ENCODE assay signal across 8 mouse cellular contexts in genomic region chr2:69802911-69803312, GRCm38 (mm10). TPM values are rescaled to one million over a fixed set of nuclear protein-coding genes. Genes with fewer than 3 reads are reported as not detected.
DNase-seq lines count a peak whose midpoint lies in the region; ATAC-seq and TF ChIP-seq lines count a peak whose summit lies in the region.

No protein-coding gene starts in this region.

- TF ChIP-seq CTCF in testis, adult 2 months (IDR thresholded peaks at IDR 0.05; ENCODE audit: control insufficient read depth, insufficient read depth, insufficient replicate concordance, low read depth, low read length) = peak; percentile 92

- no peaks in the 10 kb centered on the region for H3K27me3 ChIP-seq in embryonic facial prominence, embryonic 11.5 days (ENCODE audit: control insufficient read depth, insufficient read depth, low read length)
- H3K27me3 ChIP-seq in heart, embryonic 16.5 days (ENCODE audit: control insufficient read depth, insufficient read depth, low read length) = no peaks in the 10 kb centered on the region
- no peaks in the 10 kb centered on the region for H3K27me3 ChIP-seq in midbrain, embryonic 13.5 days
- H3K27me3 ChIP-seq in testis, adult 2 months (ENCODE audit: control insufficient read depth, insufficient read depth, low read length) = no peaks in the 10 kb centered on the region

- H3K4me3 ChIP-seq in embryonic facial prominence, embryonic 11.5 days (ENCODE audit: low read depth, low read length) = no peak overlapping the region
- H3K4me3 ChIP-seq in heart, embryonic 16.5 days (ENCODE audit: low read length) = no peak overlapping the region
- no peak overlapping the region for H3K4me3 ChIP-seq in midbrain, embryonic 13.5 days (replicated peaks)
- peak overlapping the region; percentile 62 for H3K4me3 ChIP-seq in testis, adult 2 months (ENCODE audit: control insufficient read depth, low read depth, low read length)

- H3K36me3 ChIP-seq in embryonic facial prominence, embryonic 11.5 days (replicated peaks; ENCODE audit: control insufficient read depth, insufficient read depth, low read depth, low read length) = no peaks in the 10 kb centered on the region
- no peaks in the 10 kb centered on the region for H3K36me3 ChIP-seq in heart, embryonic 16.5 days (ENCODE audit: control insufficient read depth, insufficient read depth)
- peaks cover under 1% of the 10 kb centered on the region; the same call in 1 of the 2 replicates for H3K36me3 ChIP-seq in midbrain, embryonic 13.5 days
- H3K36me3 ChIP-seq in testis, adult 2 months (ENCODE audit: control insufficient read depth, insufficient read depth, low read length) = no peaks in the 10 kb centered on the region

- 51% methylated on average over 5 of the region's 5 CpGs for WGBS in embryonic facial prominence, embryonic 11.5 days
- WGBS in heart, embryonic 16.5 days = 51% methylated on average over 5 of the region's 5 CpGs
- WGBS in midbrain, embryonic 13.5 days = 51% methylated on average over 5 of the region's 5 CpGs

- no peaks in the 10 kb centered on the region for H3K9me3 ChIP-seq in embryonic facial prominence, embryonic 11.5 days (replicated peaks; ENCODE audit: control insufficient read depth, low read length)
- H3K9me3 ChIP-seq in heart, embryonic 16.5 days (replicated peaks; ENCODE audit: control insufficient read depth, low read length) = no peaks in the 10 kb centered on the region
- H3K9me3 ChIP-seq in midbrain, embryonic 13.5 days = no peaks in the 10 kb centered on the region

- ATAC-seq in embryonic facial prominence, embryonic 11.5 days (replicated peaks; ENCODE audit: insufficient number of reproducible peaks, low FRiP score, low TSS enrichment, low read depth) = 0 out of 2 replicates have a peak, but pooled peaks have one; percentile 18
- ATAC-seq in heart, embryonic 16.5 days (replicated peaks; ENCODE audit: extremely low read depth, insufficient read depth, low FRiP score) = peak; percentile 55
- ATAC-seq in midbrain, embryonic 13.5 days = peak; percentile 65; the same call in 1 of the 2 replicates

- H3K9ac ChIP-seq in embryonic facial prominence, embryonic 11.5 days (replicated peaks; ENCODE audit: low read length) = no peak overlapping the region
- no peak overlapping the region for H3K9ac ChIP-seq in heart, embryonic 16.5 days (ENCODE audit: low read length)
- no peak overlapping the region for H3K9ac ChIP-seq in midbrain, embryonic 13.5 days (replicated peaks)

- H3K4me2 ChIP-seq in embryonic facial prominence, embryonic 11.5 days (ENCODE audit: low read depth, low read length) = no peak overlapping the region
- peak overlapping the region; percentile 20 for H3K4me2 ChIP-seq in heart, embryonic 16.5 days (ENCODE audit: low read depth, low read length)
- no peak overlapping the region for H3K4me2 ChIP-seq in midbrain, embryonic 13.5 days (replicated peaks)

- intact Hi-C loops in left cerebral cortex, postnatal 36 days (cut with DNase I) = no loop called here

- no peak overlapping the region for H3K27ac ChIP-seq in embryonic facial prominence, embryonic 11.5 days (replicated peaks; ENCODE audit: low read depth, low read length)
- no peak overlapping the region for H3K27ac ChIP-seq in heart, embryonic 16.5 days (ENCODE audit: low read length)
- H3K27ac ChIP-seq in midbrain, embryonic 13.5 days = no peak overlapping the region
- H3K27ac ChIP-seq in testis, adult 2 months (ENCODE audit: control insufficient read depth, insufficient read depth, low read depth, low read length) = 0 out of 2 replicates have a peak overlapping the region, but pooled peaks have one; percentile 54

- DNase-seq in left cerebral cortex, adult 18-20 months (ENCODE audit: low spot score in 2 of 2) = peak; percentile 44 to 50
- no peak for DNase-seq in left cerebral cortex, postnatal 36 days (ENCODE audit: low spot score in 2 of 2)
- peak; percentile 93 for DNase-seq in adrenal gland, postnatal 14 days
- peak; percentile 50 for DNase-seq in embryonic facial prominence, embryonic 11.5 days (ENCODE audit: low spot score)
- DNase-seq in layer of hippocampus, postnatal 36 days = peak; percentile 34 to 41

- H3K4me1 ChIP-seq in embryonic facial prominence, embryonic 11.5 days (ENCODE audit: control insufficient read depth, insufficient read depth, low read length) = no peaks in the 10 kb centered on the region
- no peaks in the 10 kb centered on the region for H3K4me1 ChIP-seq in heart, embryonic 16.5 days (ENCODE audit: control insufficient read depth, insufficient read depth, low read length)
- H3K4me1 ChIP-seq in midbrain, embryonic 13.5 days (replicated peaks) = no peaks in the 10 kb centered on the region
- no peaks in the 10 kb centered on the region; the same call in 1 of the 2 replicates for H3K4me1 ChIP-seq in testis, adult 2 months (ENCODE audit: control insufficient read depth, insufficient read depth, low read length)

- no peak; the same call in 1 of the 2 replicates for TF ChIP-seq POLR2A in testis, adult 2 months (IDR thresholded peaks at IDR 0.05; ENCODE audit: control insufficient read depth, low read depth, low read length)

RNA-seq across cellular contexts. Expression of gene Phospho2, which starts 13.5 kb away (rescaled TPM):
- 10 to 100 TPM; 25.3 to 26.2 TPM for total RNA-seq in left cerebral cortex, adult 18-20 months (2021)
- total RNA-seq in left cerebral cortex, postnatal 36 days (2021) = 10 to 100 TPM; 20.3 to 24.5 TPM
- total RNA-seq in adrenal gland, postnatal 14 days (2021) = 20.8 and 22.4 TPM in 2 replicates
- polyA plus RNA-seq in embryonic facial prominence, embryonic 11.5 days (2014; fragmentation: Nextera tagmentation; extraction: Ambion mirVana) = 36.1 and 37.5 TPM in 2 replicates
- 20.4 and 22.4 TPM in 2 replicates for polyA plus RNA-seq in heart, embryonic 16.5 days (2015; fragmentation: Nextera tagmentation; extraction: Ambion mirVana)
- total RNA-seq in layer of hippocampus, postnatal 36 days (2021) = 10 to 100 TPM; 23.4 to 24.5 TPM
- polyA plus RNA-seq in midbrain, embryonic 13.5 days (2015; fragmentation: Nextera tagmentation; extraction: Ambion mirVana) = 40.8 and 43.6 TPM in 2 replicates
- 252 and 509 TPM in 2 replicates for polyA plus RNA-seq in testis, adult 2 months (2012; rRNA removed)

RNA-seq across cellular contexts. Expression of gene Ccdc173, which starts 13.5 kb away (rescaled TPM):
- total RNA-seq in left cerebral cortex, adult 18-20 months (2021) = 1 to 10 TPM; 2.2 to 2.6 TPM
- 1 to 10 TPM; 2.4 to 3.1 TPM for total RNA-seq in left cerebral cortex, postnatal 36 days (2021)
- 1.2 and 1.7 TPM in 2 replicates for total RNA-seq in adrenal gland, postnatal 14 days (2021)
- polyA plus RNA-seq in embryonic facial prominence, embryonic 11.5 days (2014; fragmentation: Nextera tagmentation; extraction: Ambion mirVana) = 1.6 and 2.5 TPM in 2 replicates
- 1.3 and 1.8 TPM in 2 replicates for polyA plus RNA-seq in heart, embryonic 16.5 days (2015; fragmentation: Nextera tagmentation; extraction: Ambion mirVana)
- 1 to 10 TPM; 2.6 to 3.4 TPM for total RNA-seq in layer of hippocampus, postnatal 36 days (2021)
- polyA plus RNA-seq in midbrain, embryonic 13.5 days (2015; fragmentation: Nextera tagmentation; extraction: Ambion mirVana) = 4.2 and 4.8 TPM in 2 replicates
- 19.2 and 19.9 TPM in 2 replicates for polyA plus RNA-seq in testis, adult 2 months (2012; rRNA removed)

RNA-seq across cellular contexts. Expression of gene Klhl23, which starts 18.8 kb away (rescaled TPM):
- 10 to 100 TPM; 54.2 to 54.4 TPM for total RNA-seq in left cerebral cortex, adult 18-20 months (2021)
- 10 to 100 TPM; 54.4 to 57.9 TPM for total RNA-seq in left cerebral cortex, postnatal 36 days (2021)
- 10.6 and 11.0 TPM in 2 replicates for total RNA-seq in adrenal gland, postnatal 14 days (2021)
- polyA plus RNA-seq in embryonic facial prominence, embryonic 11.5 days (2014; fragmentation: Nextera tagmentation; extraction: Ambion mirVana) = 30.8 and 32.3 TPM in 2 replicates
- polyA plus RNA-seq in heart, embryonic 16.5 days (2015; fragmentation: Nextera tagmentation; extraction: Ambion mirVana) = 57.5 and 57.6 TPM in 2 replicates
- total RNA-seq in layer of hippocampus, postnatal 36 days (2021) = 10 to 100 TPM; 39.3 to 39.9 TPM
- 59.8 and 60.0 TPM in 2 replicates for polyA plus RNA-seq in midbrain, embryonic 13.5 days (2015; fragmentation: Nextera tagmentation; extraction: Ambion mirVana)
- 10.9 and 20.3 TPM in 2 replicates for polyA plus RNA-seq in testis, adult 2 months (2012; rRNA removed)

RNA-seq across cellular contexts. Expression of gene Ssb, which starts 58.5 kb away (rescaled TPM):
- 100 to 1,000 TPM; 121 to 128 TPM for total RNA-seq in left cerebral cortex, adult 18-20 months (2021)
- 100 to 1,000 TPM; 111 to 126 TPM for total RNA-seq in left cerebral cortex, postnatal 36 days (2021)
- total RNA-seq in adrenal gland, postnatal 14 days (2021) = 185 TPM in 2 replicates
- 436 and 508 TPM in 2 replicates for polyA plus RNA-seq in embryonic facial prominence, embryonic 11.5 days (2014; fragmentation: Nextera tagmentation; extraction: Ambion mirVana)
- polyA plus RNA-seq in heart, embryonic 16.5 days (2015; fragmentation: Nextera tagmentation; extraction: Ambion mirVana) = 177 and 193 TPM in 2 replicates
- 100 to 1,000 TPM; 137 to 144 TPM for total RNA-seq in layer of hippocampus, postnatal 36 days (2021)
- polyA plus RNA-seq in midbrain, embryonic 13.5 days (2015; fragmentation: Nextera tagmentation; extraction: Ambion mirVana) = 370 and 407 TPM in 2 replicates
- 4.2 and 7.1 TPM in 2 replicates for polyA plus RNA-seq in testis, adult 2 months (2012; rRNA removed)

Comparison
In these comparisons a context has a peak if more than half of its experiments do, and no peak if none do; other contexts are left out.
1. DNase-seq: peak in left cerebral cortex, adult 18-20 months (2 of 2), adrenal gland, postnatal 14 days (single experiment), embryonic facial prominence, embryonic 11.5 days (single experiment) and layer of hippocampus, postnatal 36 days (2 of 2); none in left cerebral cortex, postnatal 36 days (0 of 2).
2. Peak in every context shown above with its lines, with median percentiles within 50 percentile points of each other: ATAC-seq.